Mouse (Mus musculus) heart, adult 2 months (tissue): ENCODE data around the gene Nrxn2. TPM values are rescaled to one million over a fixed set of nuclear protein-coding genes. Genes with fewer than 3 reads are reported as not detected.

Experiments used
- DNase-seq, 2 experiments: peaks; one replicate each; pipeline ENCODE4 v3.0.0; 2021
- H3K27ac ChIP-seq: fragments of 200-600 bp; 2 replicates; pipeline ENCODE4 v1.8.1; 2022
- H3K27me3 ChIP-seq: fragments of 200-500 bp; 2 replicates; pipeline ENCODE4 v1.6.1; 2012; ENCODE audit warnings: mild to moderate bottlenecking, low read length, inconsistent platforms, mixed read lengths; ENCODE audit not compliant: control insufficient read depth, insufficient read depth
- H3K36me3 ChIP-seq: fragments of 200-500 bp; 2 replicates; pipeline ENCODE4 v1.6.1; 2012; ENCODE audit warnings: low read length, inconsistent platforms; ENCODE audit not compliant: control insufficient read depth, insufficient read depth
- H3K4me1 ChIP-seq: fragments of 200-500 bp; 2 replicates; pipeline ENCODE4 v1.6.1; 2011; ENCODE audit warnings: low read length; ENCODE audit not compliant: control insufficient read depth, insufficient read depth
- H3K4me3 ChIP-seq: fragments of 200-600 bp; 2 replicates; pipeline ENCODE4 v1.8.1; 2022
- H3K79me2 ChIP-seq: fragments of 200-500 bp; replicated peaks from 2 replicates; pipeline ENCODE4 v1.6.1; 2012; ENCODE audit warnings: mild to moderate bottlenecking, inconsistent platforms, low read length, moderate library complexity, mixed read lengths; ENCODE audit not compliant: control insufficient read depth, insufficient read depth
- H3K9ac ChIP-seq: fragments of 200-500 bp; 2 replicates; pipeline ENCODE4 v1.6.1; 2012; ENCODE audit warnings: low read depth, mild to moderate bottlenecking, control low read depth, inconsistent platforms, low read length, mixed read lengths
- CTCF ChIP-seq: fragments of 200-600 bp; IDR thresholded peaks from 2 replicates; pipeline ENCODE4 v1.8.1; 2022; ENCODE audit warnings: antibody characterized with exemption, mild to moderate bottlenecking, moderate library complexity
- EP300 ChIP-seq: fragments of 200-500 bp; IDR thresholded peaks from 2 replicates; pipeline ENCODE4 v1.6.1; 2011; ENCODE audit warnings: low read depth, low read length, control low read depth; ENCODE audit not compliant: insufficient read depth
- POLR2A ChIP-seq: fragments of 200-500 bp; IDR thresholded peaks from 2 replicates; pipeline ENCODE4 v1.6.1; 2011; ENCODE audit warnings: mild to moderate bottlenecking, low read depth, low read length, control low read depth; ENCODE audit not compliant: insufficient read depth
- WGBS: fragments of 180-500 bp; shearing (Covaris S2); methylation state at CpG from one replicate; pipeline ENCODE4 v1.1.7; 2018; 5-methylcytosine and 5-hydroxymethylcytosine counted together
- intact Hi-C: fragments of 180-260 bp; cut with DNase I; formaldehyde crosslinking; loops from one replicate; pipeline ENCODE4 v1.15.1; 2025
- polyA plus RNA-seq: library from polyadenylated mRNA; depleted of rRNA; stranded (reverse); fragments of >200 nt; gene quantifications from 2 replicates; pipeline ENCODE4 v1.2.3, GENCODE M21; 2012
- total RNA-seq, 2 experiments: library from RNA; stranded (reverse); gene quantifications; 2 replicates each; pipeline ENCODE4 v1.2.3; 2021

Gene Nrxn2
- total and polyA plus RNA-seq, 3 experiments: 3.4 to 5.2 (median 4.5) TPM

DNA sequence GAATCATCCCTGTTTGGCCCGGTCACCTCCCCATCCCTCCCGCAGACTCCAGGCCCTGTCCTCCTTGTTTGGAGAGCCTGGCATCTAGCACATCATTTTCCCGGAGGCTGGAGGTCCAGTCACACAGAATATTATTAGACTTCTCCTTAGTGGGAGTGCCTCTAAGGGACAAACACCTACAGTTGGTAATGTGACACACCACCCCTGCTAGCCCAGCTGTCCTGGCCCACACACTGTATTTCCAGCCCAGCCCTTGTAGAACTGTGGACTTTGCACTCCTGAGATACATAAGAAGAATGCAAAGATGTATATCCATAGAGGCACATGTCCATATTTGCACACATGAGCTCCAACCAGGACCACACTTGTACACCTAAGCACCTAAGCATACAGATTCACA lies 103.1 kb downstream of the Nrxn2 start:
- no peak overlapping the region for H3K9ac ChIP-seq
- no peak for DNase-seq
- intact Hi-C loops: no loop called here
- TF ChIP-seq EP300 (no peak), CTCF (no peak), POLR2A (no peak)
- H3K36me3 ChIP-seq: no peaks in the 10 kb centered on the region
- H3K79me2 ChIP-seq: no peaks in the 10 kb centered on the region
- no peak overlapping the region for H3K4me3 ChIP-seq
- H3K27ac ChIP-seq: no peak overlapping the region
- 62% methylated on average over 3 of the region's 3 CpGs for WGBS
- H3K27me3 ChIP-seq: no peaks in the 10 kb centered on the region
- no peaks in the 10 kb centered on the region for H3K4me1 ChIP-seq

- no peaks in the 10 kb centered on the region for H3K27me3 ChIP-seq
- no peaks in the 10 kb centered on the region for H3K79me2 ChIP-seq
- TF ChIP-seq EP300 (no peak), POLR2A (no peak), CTCF (no peak)
- H3K4me1 ChIP-seq: no peaks in the 10 kb centered on the region
- DNase-seq: no peak
- H3K27ac ChIP-seq: no peak overlapping the region
- H3K4me3 ChIP-seq: no peak overlapping the region
- WGBS: 88% methylated on average over 14 of the region's 14 CpGs
- no peaks in the 10 kb centered on the region for H3K36me3 ChIP-seq
- no peak overlapping the region for H3K9ac ChIP-seq
- intact Hi-C loops: no loop called here
Measured at GRCm38 (mm10) chr19:6522289-6522688, 103.8 kb downstream of the Nrxn2 start.

GRCm38 (mm10) chr19:6525023-6525422 lies 106.5 kb downstream of the Nrxn2 start:
- Histone ChIP-seq H3K27ac (no peak overlapping the region), H3K9ac (no peak overlapping the region), H3K4me3 (no peak overlapping the region), H3K27me3 (no peaks in the 10 kb centered on the region), H3K79me2 (no peaks in the 10 kb centered on the region), H3K4me1 (no peaks in the 10 kb centered on the region), H3K36me3 (no peaks in the 10 kb centered on the region)
- no peak for TF ChIP-seq CTCF
- no peak for TF ChIP-seq POLR2A
- TF ChIP-seq EP300: no peak
- intact Hi-C loops: no loop called here
- DNase-seq: no peak
- 66% methylated on average over 4 of the region's 4 CpGs for WGBS

DNA sequence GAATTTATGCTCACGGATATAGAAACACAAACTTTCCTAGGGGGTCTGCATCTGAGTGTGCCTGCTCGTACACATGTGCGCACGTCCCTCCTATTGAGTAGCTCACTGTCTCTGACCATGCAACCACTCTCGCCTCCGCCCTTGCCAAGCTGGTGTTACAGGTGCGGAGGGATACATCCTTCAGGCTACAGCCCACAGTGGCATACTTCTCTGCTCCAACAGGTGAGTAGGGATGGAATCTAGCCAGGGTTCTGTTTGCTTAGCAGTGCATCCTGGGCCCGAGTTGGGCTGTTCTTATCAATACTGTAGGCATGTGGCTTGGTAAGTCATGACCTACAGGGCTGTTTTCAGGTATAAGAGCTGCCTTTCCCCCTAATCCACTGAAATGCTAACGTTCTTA lies 107.5 kb downstream of the Nrxn2 start:
- no peak overlapping the region for H3K27ac ChIP-seq
- H3K27me3 ChIP-seq: no peaks in the 10 kb centered on the region
- TF ChIP-seq CTCF: no peak
- no peak for TF ChIP-seq POLR2A
- TF ChIP-seq EP300: no peak
- H3K9ac ChIP-seq: no peak overlapping the region
- H3K79me2 ChIP-seq: no peaks in the 10 kb centered on the region
- 0 out of 2 replicates have a peak, but pooled peaks cover 1% of the 10 kb centered on the region for H3K4me1 ChIP-seq
- intact Hi-C loops: no loop called here
- no peaks in the 10 kb centered on the region for H3K36me3 ChIP-seq
- 85% methylated on average over 9 of the region's 9 CpGs for WGBS
- no peak for DNase-seq
- H3K4me3 ChIP-seq: no peak overlapping the region

DNA sequence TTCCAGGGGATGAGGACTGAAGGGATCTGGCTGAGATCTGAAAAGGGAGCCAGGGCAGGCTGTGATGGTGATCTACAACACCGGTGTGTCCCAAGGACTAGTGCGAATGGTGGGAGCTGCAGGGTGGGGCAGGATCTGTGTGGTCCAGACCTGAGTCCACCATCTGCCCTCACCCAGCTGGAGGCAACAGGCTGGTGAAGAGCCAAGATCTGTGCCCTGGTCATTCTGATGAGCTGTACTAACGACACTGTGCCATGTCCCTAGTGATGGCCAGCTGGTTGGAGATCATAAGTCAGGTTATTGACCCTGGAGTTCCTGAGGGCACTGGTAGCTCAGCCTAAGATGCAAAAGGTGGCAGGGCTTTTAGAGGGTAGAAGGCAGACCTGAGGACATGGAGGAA lies 108.9 kb downstream of the Nrxn2 start:
- Histone ChIP-seq H3K36me3 (no peaks in the 10 kb centered on the region), H3K79me2 (no peaks in the 10 kb centered on the region), H3K4me1 (0 out of 2 replicates have a peak, but pooled peaks cover 1% of the 10 kb centered on the region), H3K9ac (no peak overlapping the region), H3K27me3 (peaks cover 3% of the 10 kb centered on the region), H3K4me3 (no peak overlapping the region), H3K27ac (no peak overlapping the region)
- TF ChIP-seq CTCF (no peak), POLR2A (no peak), EP300 (no peak)
- intact Hi-C loops: no loop called here
- WGBS: 86% methylated on average over 3 of the region's 3 CpGs
- DNase-seq: no peak

GRCm38 (mm10) chr19:6527839-6528531 lies 109.5 kb downstream of the Nrxn2 start:
- no peak for TF ChIP-seq CTCF
- TF ChIP-seq POLR2A: no peak
- no peak for TF ChIP-seq EP300
- H3K9ac ChIP-seq: no peak overlapping the region
- H3K4me3 ChIP-seq: no peak overlapping the region
- intact Hi-C loops: no loop called here
- 78% methylated on average over 17 of the region's 17 CpGs for WGBS
- H3K4me1 ChIP-seq: 0 out of 2 replicates have a peak, but pooled peaks cover 1% of the 10 kb centered on the region
- DNase-seq: no peak
- H3K36me3 ChIP-seq: no peaks in the 10 kb centered on the region
- no peak overlapping the region for H3K27ac ChIP-seq
- H3K79me2 ChIP-seq: no peaks in the 10 kb centered on the region
- peaks cover 3% of the 10 kb centered on the region for H3K27me3 ChIP-seq
